Mouse (Mus musculus): ENCODE results near the gene Olfr681.
A peak's percentile ranks its signal among the peaks of the same experiment; 100 is the strongest.
"Not testable (repeated sequence)": the region's sequence is repeated elsewhere in the genome, so short reads cannot be mapped to it uniquely, and the experiment has no call there.

The Olfr681 gene

DNA sequence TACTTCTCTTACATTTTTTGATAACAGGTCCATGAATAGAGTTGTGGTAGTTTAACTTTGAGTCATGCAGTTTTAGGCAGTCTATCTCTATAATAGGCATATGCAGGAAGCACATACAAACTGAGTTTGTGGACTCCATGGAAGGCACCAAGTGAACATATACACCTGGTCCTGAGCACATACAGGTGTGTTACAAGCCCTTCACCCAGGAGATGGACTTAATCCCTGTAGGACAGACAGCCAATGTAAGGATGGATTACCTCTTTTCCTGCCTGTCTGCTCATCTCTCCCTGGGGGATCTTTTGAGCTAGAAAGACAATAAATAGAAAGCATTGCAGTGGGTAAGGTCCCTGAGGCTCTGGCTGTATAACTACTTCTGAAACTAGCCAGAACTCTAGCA, at the start of gene Olfr681:
TSS of gene Olfr681 (plus strand) at position 301 of the 400 bp plus-strand sequence.
- DNase-seq (ENCODE audit: low spot score) = no peak

- DNase-seq (ENCODE audit: low spot score) = no peak
Measured at GRCm38 (mm10) chr7:105080905-105081304, 35.7 kb upstream of the Olfr681 start, which contains the start of gene Olfr679. Olfr679 (plus strand) TSS chr7:105081205.

DNA sequence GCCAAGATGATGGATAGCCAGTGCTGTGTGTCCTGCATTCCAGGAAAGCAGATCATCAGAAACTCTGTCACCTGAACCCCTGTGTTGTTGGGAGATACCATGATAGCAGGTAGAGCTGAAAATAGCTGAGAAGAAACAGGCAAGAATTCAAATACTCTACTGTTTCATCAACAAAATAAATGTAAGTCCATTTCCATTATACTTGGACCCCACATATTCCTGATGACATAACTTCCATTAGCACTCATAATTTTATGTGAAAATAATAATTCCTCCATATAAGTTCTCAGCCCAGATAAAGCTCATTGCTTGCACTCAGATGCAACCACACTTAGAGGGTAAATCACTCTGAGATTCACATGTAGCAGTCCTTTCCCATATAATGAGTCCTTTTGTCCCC, 23.9 kb upstream of the Olfr681 start, which contains the start of gene Olfr680-ps1:
TSS of gene Olfr680-ps1 (minus strand) at position 101 of the 400 bp plus-strand sequence.
- not testable (repeated sequence) for DNase-seq (ENCODE audit: low spot score)

GRCm38 (mm10) chr7:105141275-105141674, 24.6 kb downstream of the Olfr681 start:
- no peak for DNase-seq (ENCODE audit: low spot score)

GRCm38 (mm10) chr7:105146912-105147311, 30.3 kb downstream of the Olfr681 start, which contains the start of gene Olfr683:
Olfr683 (minus strand) TSS chr7:105147012.
- DNase-seq (ENCODE audit: low spot score) = no peak

GRCm38 (mm10) chr7:105163553-105163952, 46.9 kb downstream of the Olfr681 start, which contains the start of gene Olfr684:
Olfr684 (minus strand) TSS chr7:105163653.
- no peak for DNase-seq (ENCODE audit: low spot score)

- DNase-seq (ENCODE audit: low spot score) = peak; percentile 50
Measured at GRCm38 (mm10) chr7:105170773-105171172, 54.1 kb downstream of the Olfr681 start.
